Comparison of ENCODE assay signal across 8 mouse cellular contexts in the genomic region with DNA sequence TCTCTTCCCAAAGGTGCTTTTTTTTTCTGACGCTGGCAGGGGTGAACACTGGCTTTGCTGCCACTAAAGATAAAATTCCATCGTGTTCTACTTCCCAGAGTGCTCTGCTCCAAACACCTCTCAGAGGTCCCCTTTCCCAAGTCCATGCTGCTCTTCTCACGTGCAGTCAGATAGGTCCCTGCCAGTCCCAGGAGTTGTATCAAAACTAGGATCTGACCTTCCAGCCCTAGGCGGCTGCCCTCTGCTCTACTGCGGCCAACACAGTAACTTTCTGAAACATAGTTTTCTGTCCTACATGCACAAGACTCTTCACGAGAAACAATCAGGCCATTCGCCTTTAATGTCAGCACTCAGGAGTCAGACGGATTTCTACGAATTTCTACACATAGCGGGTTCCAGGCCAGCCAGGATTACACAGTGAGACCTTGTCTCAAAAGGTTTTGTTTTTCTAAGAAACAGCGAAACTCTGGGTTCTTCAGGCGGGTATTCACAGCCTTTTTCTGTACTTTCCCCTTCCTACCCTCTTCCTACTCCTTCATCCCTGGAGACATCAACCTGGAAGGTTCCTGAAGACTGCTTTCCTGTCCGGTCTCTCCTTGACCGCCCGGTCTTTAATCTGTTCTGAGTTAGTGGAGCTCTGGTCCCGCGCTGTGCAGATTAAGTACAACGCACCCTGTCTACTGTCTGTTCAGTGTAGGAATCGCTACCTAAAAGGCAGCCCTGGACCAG. TPM values are rescaled to one million over a fixed set of nuclear protein-coding genes. Genes with fewer than 3 reads are reported as not detected.
DNase-seq lines count a peak whose midpoint lies in the region; ATAC-seq and TF ChIP-seq lines count a peak whose summit lies in the region.

No protein-coding gene starts in this region.

- WGBS in heart, adult 2 months = 19% methylated on average over 19 of the region's 19 CpGs
- 31% methylated on average over 19 of the region's 19 CpGs for WGBS in forebrain, postnatal 0 days

- peaks cover 2% of the 10 kb centered on the region; the same call in 1 of the 2 replicates for H3K36me3 ChIP-seq in heart, adult 2 months (ENCODE audit: control insufficient read depth, insufficient read depth, low read length)
- H3K36me3 ChIP-seq in ES-Bruce4 (ENCODE audit: control insufficient read depth, insufficient read depth, low read length, poor library complexity, severe bottlenecking) = no peaks in the 10 kb centered on the region
- H3K36me3 ChIP-seq in forebrain, postnatal 0 days (ENCODE audit: insufficient read depth) = no peaks in the 10 kb centered on the region

- peak overlapping the region; percentile 91 for H3K4me2 ChIP-seq in forebrain, postnatal 0 days (ENCODE audit: low read depth)

- no peak for TF ChIP-seq EP300 in heart, adult 2 months (IDR thresholded peaks at IDR 0.05; ENCODE audit: insufficient read depth, low read depth, low read length)
- TF ChIP-seq EP300 in ES-Bruce4 (IDR thresholded peaks at IDR 0.05; ENCODE audit: insufficient read depth, low read depth, low read length) = no peak

- no peaks in the 10 kb centered on the region for H3K27me3 ChIP-seq in heart, adult 2 months (ENCODE audit: control insufficient read depth, insufficient read depth, low read length)
- no peaks in the 10 kb centered on the region for H3K27me3 ChIP-seq in ES-Bruce4 (ENCODE audit: control insufficient read depth, insufficient read depth, low read length, poor library complexity, severe bottlenecking)
- H3K27me3 ChIP-seq in forebrain, postnatal 0 days (ENCODE audit: insufficient read depth, low read length) = no peaks in the 10 kb centered on the region

- peak overlapping the region; percentile 50 for H3K4me3 ChIP-seq in heart, adult 2 months
- H3K4me3 ChIP-seq in ES-Bruce4 (ENCODE audit: low read depth, low read length) = peak overlapping the region; percentile 90
- peak overlapping the region; percentile 64 for H3K4me3 ChIP-seq in forebrain, postnatal 0 days (ENCODE audit: low read depth, low read length)

- TF ChIP-seq POLR2A in heart, adult 2 months (IDR thresholded peaks at IDR 0.05; ENCODE audit: insufficient read depth, low read depth, low read length) = no peak
- no peak for TF ChIP-seq POLR2A in ES-Bruce4 (IDR thresholded peaks at IDR 0.05; ENCODE audit: insufficient read depth, low read length)

- peak overlapping the region; percentile 86 for H3K27ac ChIP-seq in heart, adult 2 months
- H3K27ac ChIP-seq in ES-Bruce4 (ENCODE audit: insufficient read depth, low read length) = peak overlapping the region; percentile 75
- peak overlapping the region; percentile 70 for H3K27ac ChIP-seq in forebrain, postnatal 0 days (ENCODE audit: low read depth, low read length)

- peak; percentile 34 for DNase-seq in heart, adult 2 months
- DNase-seq in heart, adult 9 months (ENCODE audit: low spot score in 2 of 2) = no peak
- DNase-seq in forebrain, postnatal 0 days = no peak
- DNase-seq in liver = peak; percentile 47
- peak; percentile 58 for DNase-seq in testis, postnatal 14 days (ENCODE audit: low spot score)
- DNase-seq in layer of hippocampus, postnatal 10 days (ENCODE audit: low spot score in 2 of 2) = no peak
- no peak for DNase-seq in embryo, embryonic 10.5 days (ENCODE audit: low spot score)

- TF ChIP-seq CTCF in heart, adult 2 months (IDR thresholded peaks at IDR 0.05) = no peak
- no peak for TF ChIP-seq CTCF in ES-Bruce4 (IDR thresholded peaks at IDR 0.05; ENCODE audit: low read depth, low read length)
- no peak for TF ChIP-seq CTCF in forebrain, postnatal 0 days (IDR thresholded peaks at IDR 0.05; ENCODE audit: low read depth)

- H3K9me3 ChIP-seq in ES-Bruce4 (replicated peaks; ENCODE audit: control insufficient read depth, insufficient read depth, low read length, poor library complexity, severe bottlenecking) = no peaks in the 10 kb centered on the region
- H3K9me3 ChIP-seq in forebrain, postnatal 0 days (ENCODE audit: low read length) = no peaks in the 10 kb centered on the region

- intact Hi-C loops in heart, adult 2 months (cut with DNase I) = loop anchor here (2.0 kb wide), 1 partner anchor 19 kb away; a partner anchor contains a TSS

- ATAC-seq in forebrain, postnatal 0 days = no peak

- H3K79me2 ChIP-seq in heart, adult 2 months (replicated peaks; ENCODE audit: control insufficient read depth, insufficient read depth, low read length) = no peaks in the 10 kb centered on the region

- H3K4me1 ChIP-seq in heart, adult 2 months (ENCODE audit: control insufficient read depth, insufficient read depth, low read length) = peaks cover 6% of the 10 kb centered on the region
- peaks cover 6% of the 10 kb centered on the region for H3K4me1 ChIP-seq in ES-Bruce4 (ENCODE audit: control insufficient read depth, insufficient read depth, low read length)
- 0 out of 2 replicates have a peak, but pooled peaks cover 4% of the 10 kb centered on the region for H3K4me1 ChIP-seq in forebrain, postnatal 0 days (ENCODE audit: insufficient read depth)

- peak overlapping the region; percentile 43 for H3K9ac ChIP-seq in heart, adult 2 months (ENCODE audit: low read depth, low read length)
- peak overlapping the region; percentile 53 for H3K9ac ChIP-seq in ES-Bruce4 (ENCODE audit: low read depth, poor library complexity, severe bottlenecking)
- peak overlapping the region; percentile 75 for H3K9ac ChIP-seq in forebrain, postnatal 0 days

RNA-seq across cellular contexts. Expression of a gene that starts 19.8 kb away (rescaled TPM):
- 10 to 100 TPM; 25.9 to 31.7 TPM for total RNA-seq in heart, adult 2 months (2021)
- 569 and 1,844 TPM in 2 replicates for polyA plus RNA-seq in heart, adult 2 months (2012; rRNA removed)
- 114 TPM in 2 replicates for polyA plus RNA-seq in ES-Bruce4 (2011; ENCODE audit: insufficient read depth, insufficient read length, low read depth, missing spikeins)
- 30.8 and 41.0 TPM in 2 replicates for total RNA-seq in forebrain, postnatal 0 days (2014; rRNA removed)
- 5.2 and 8.7 TPM in 2 replicates for polyA plus RNA-seq in forebrain, postnatal 0 days (2015; fragmentation: Nextera tagmentation; extraction: Ambion mirVana)
- total RNA-seq in layer of hippocampus, postnatal 10 days (2021) = 100 to 1,000 TPM; 106 to 146 TPM

RNA-seq across cellular contexts. Expression of a gene that starts 55.0 kb away (rescaled TPM):
- 1 to 10 TPM; 4.6 to 6.0 TPM for total RNA-seq in heart, adult 2 months (2021)
- 9.0 and 12.6 TPM in 2 replicates for polyA plus RNA-seq in heart, adult 2 months (2012; rRNA removed)
- 0.19 TPM in 1 of 2 replicates, not detected in the other for polyA plus RNA-seq in ES-Bruce4 (2011; ENCODE audit: insufficient read depth, insufficient read length, low read depth, missing spikeins)
- 0.23 and 0.43 TPM in 2 replicates for total RNA-seq in forebrain, postnatal 0 days (2014; rRNA removed)
- 0.11 and 0.25 TPM in 2 replicates for polyA plus RNA-seq in forebrain, postnatal 0 days (2015; fragmentation: Nextera tagmentation; extraction: Ambion mirVana)
- 1 to 10 TPM; 1.5 to 2.8 TPM for total RNA-seq in layer of hippocampus, postnatal 10 days (2021)

Comparison
In these comparisons a context has a peak if more than half of its experiments do, and no peak if none do; other contexts are left out.
1. DNase-seq: peak in heart, adult 2 months (2 of 2), liver (single experiment) and testis, postnatal 14 days (single experiment); none in heart, adult 9 months (0 of 2), forebrain, postnatal 0 days (single experiment), layer of hippocampus, postnatal 10 days (0 of 2) and embryo, embryonic 10.5 days (single experiment).
2. Peak in every context shown above with its lines, with median percentiles within 50 percentile points of each other: H3K27ac ChIP-seq, H3K4me3 ChIP-seq and H3K9ac ChIP-seq.